Mouse (Mus musculus) ovary, adult 10 weeks (tissue): ENCODE results near the gene Masp2. TPM values are rescaled to one million over a fixed set of nuclear protein-coding genes. Genes with fewer than 3 reads are reported as not detected.

Source experiments
- polyA plus RNA-seq: library from polyadenylated mRNA; stranded (reverse); fragments of 350-450 nt; fragmentation: Illumina TruSeq; extraction: RNeasy Lipid Tissue Mini Kit (QIAGEN cat#74804); gene quantifications from one replicate; pipeline ENCODE4 v1.2.3, GENCODE M21; 2014

Masp2 gene
- polyA plus RNA-seq = not detected

DNA sequence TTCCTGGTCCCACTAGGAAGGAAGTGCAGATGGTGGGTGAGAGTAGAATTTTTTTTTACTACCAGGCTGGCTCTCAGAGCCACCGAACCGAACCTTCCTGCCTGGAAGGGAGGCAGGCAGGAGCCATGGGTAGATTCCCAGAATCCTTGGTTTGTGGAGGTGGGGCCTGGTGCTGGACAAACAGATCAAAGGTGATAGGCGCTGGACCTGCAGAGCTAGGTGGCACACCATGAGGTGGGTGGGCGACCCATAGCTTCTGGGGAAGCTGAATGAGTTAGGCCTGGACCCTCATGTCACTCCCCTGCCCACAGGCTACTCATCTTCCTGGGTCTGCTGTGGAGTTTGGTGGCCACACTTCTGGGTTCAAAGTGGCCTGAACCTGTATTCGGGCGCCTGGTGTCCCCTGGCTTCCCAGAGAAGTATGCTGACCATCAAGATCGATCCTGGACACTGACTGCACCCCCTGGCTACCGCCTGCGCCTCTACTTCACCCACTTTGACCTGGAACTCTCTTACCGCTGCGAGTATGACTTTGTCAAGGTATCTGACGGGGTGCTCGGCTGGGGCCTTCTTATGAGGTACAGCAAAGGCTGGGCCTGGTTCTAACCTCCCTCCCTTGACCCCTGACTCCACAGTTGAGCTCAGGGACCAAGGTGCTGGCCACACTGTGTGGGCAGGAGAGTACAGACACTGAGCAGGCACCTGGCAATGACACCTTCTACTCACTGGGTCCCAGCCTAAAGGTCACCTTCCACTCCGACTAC lies at the start of gene Masp2:
Gene Masp2, plus strand, starts transcription at position 198 of the 764 bp plus-strand sequence.

DNA sequence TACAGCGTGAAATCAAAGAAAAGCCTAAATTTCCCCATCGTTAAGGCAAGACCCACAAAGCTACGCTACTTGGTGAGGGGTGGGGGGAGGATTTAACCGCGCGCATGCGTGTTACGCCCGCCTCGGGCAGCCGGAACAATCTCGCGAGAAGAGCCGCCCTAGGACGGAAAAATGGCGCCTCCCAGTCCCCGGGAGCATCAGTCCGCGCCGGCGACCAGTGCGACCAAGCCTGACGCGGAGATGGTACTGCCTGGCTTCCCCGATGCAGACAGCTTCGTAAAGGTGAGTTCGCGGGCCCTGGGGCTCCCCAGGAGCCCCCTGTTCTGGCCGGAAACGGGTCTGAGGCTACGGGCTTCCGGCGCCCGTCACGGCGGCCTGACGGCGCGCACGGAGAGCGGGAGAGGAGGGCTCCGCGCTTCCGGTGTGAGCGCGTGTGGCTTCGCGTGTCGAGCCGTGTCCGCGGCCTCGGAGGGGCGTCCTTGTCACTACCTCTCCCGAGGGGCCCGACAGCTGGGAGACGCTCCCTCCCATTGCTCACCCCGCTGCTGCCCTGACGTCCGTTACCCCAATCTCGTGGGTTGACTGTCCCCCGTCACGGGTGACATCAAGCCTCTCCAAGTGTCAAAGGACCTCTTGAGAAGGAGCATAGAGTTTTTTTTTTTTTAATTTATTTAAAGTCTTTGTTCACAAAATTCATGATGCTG lies 43.9 kb upstream of the Masp2 start, which contains the start of gene Exosc10:
Gene Exosc10, plus strand, starts transcription at position 133 of the 704 bp plus-strand sequence.

GRCm38 (mm10) chr4:148591171-148591630 lies 11.2 kb upstream of the Masp2 start, which contains the start of gene Srm:
Gene Srm (plus strand): TSS chr4:148591503.

GRCm38 (mm10) chr4:148626623-148627185 lies 24.4 kb downstream of the Masp2 start, which contains the start of gene Tardbp:
Gene Tardbp (minus strand): TSS chr4:148627019.

GRCm38 (mm10) chr4:148643291-148644156 lies 41.2 kb downstream of the Masp2 start, which contains the start of gene Gm572:
Gene Gm572 (plus strand): TSS chr4:148643317.

Other genes starting within 250 kb of the Masp2 start
- 4.4 TPM for gene Ubiad1, start 157.8 kb upstream of the Masp2 start, polyA plus RNA-seq
- 6.1 TPM for gene Mtor, start 153.9 kb upstream of the Masp2 start, polyA plus RNA-seq
- gene Angptl7, start 102.1 kb upstream of the Masp2 start, polyA plus RNA-seq = 0.74 TPM
- gene Exosc10, start 44.1 kb upstream of the Masp2 start, polyA plus RNA-seq = 6.6 TPM
- gene Srm, start 11.1 kb upstream of the Masp2 start, polyA plus RNA-seq = not detected
- 1,046 TPM for gene Tardbp, start 24.5 kb downstream of the Masp2 start, polyA plus RNA-seq
- gene Gm572, start 40.8 kb downstream of the Masp2 start, polyA plus RNA-seq = not detected
- 2.1 TPM for gene Casz1, start 201.9 kb downstream of the Masp2 start, polyA plus RNA-seq